Mouse (Mus musculus) ES-E14 (cell line): Measurements from ENCODE around the gene Mcrip1. TPM values are rescaled to one million over a fixed set of nuclear protein-coding genes. Genes with fewer than 3 reads are reported as not detected.

Experiments
- DNase-seq: peaks from one replicate; pipeline ENCODE4 v3.0.0-alpha.2; 2013; ENCODE audit warnings: low read depth, low spot score
- H3K27ac ChIP-seq: 2 replicates; pipeline ENCODE4 v1.5.1; 2012; ENCODE audit warnings: low read depth, mild to moderate bottlenecking, low read length, moderate library complexity, mixed read lengths; ENCODE audit not compliant: poor library complexity, insufficient read depth, severe bottlenecking
- H3K36me3 ChIP-seq: 2 replicates; pipeline ENCODE4 v1.6.1; 2012; ENCODE audit warnings: mild to moderate bottlenecking, low read length, moderate library complexity, mixed read lengths; ENCODE audit not compliant: control insufficient read depth, poor library complexity, insufficient read depth, severe bottlenecking
- H3K4me1 ChIP-seq, 2 experiments: fragments of 150-350 bp in 1 of 2; sonication (generic) in 1 of 2; 2 replicates each; pipeline ENCODE4 v1.6.1; 2012; ENCODE audit warnings: low read length in 2 of 2, mild to moderate bottlenecking in 1 of 2, mixed read lengths in 1 of 2; ENCODE audit not compliant: control insufficient read depth in 2 of 2, insufficient read depth in 2 of 2, poor library complexity in 1 of 2
- H3K4me3 ChIP-seq, 2 experiments: fragments of 150-350 bp in 1 of 2; sonication (generic) in 1 of 2; 2 replicates each; pipeline ENCODE4 v1.5.1; 2012; ENCODE audit warnings: low read length in 2 of 2, low read depth in 1 of 2, mild to moderate bottlenecking in 1 of 2, mixed read lengths in 1 of 2; ENCODE audit not compliant: insufficient read depth in 1 of 2, poor library complexity in 1 of 2, severe bottlenecking in 1 of 2
- H3K9ac ChIP-seq: 2 replicates; pipeline ENCODE4 v1.6.1; 2012; ENCODE audit warnings: low read depth, mild to moderate bottlenecking, low read length, mixed read lengths; ENCODE audit not compliant: poor library complexity, insufficient read depth, severe bottlenecking
- H3K9me3 ChIP-seq: fragments of 150-350 bp; sonication (generic); 2 replicates; pipeline ENCODE4 v1.6.1; 2012; ENCODE audit warnings: low read depth, mild to moderate bottlenecking, low read length; ENCODE audit not compliant: control insufficient read depth, insufficient read depth
- CHD2 ChIP-seq: IDR thresholded peaks from 2 replicates; pipeline ENCODE4 v1.6.1; 2014; ENCODE audit warnings: mild to moderate bottlenecking, low read depth, low read length, inconsistent platforms
- HCFC1 ChIP-seq: IDR thresholded peaks from 2 replicates; pipeline ENCODE4 v1.6.1; 2012; ENCODE audit warnings: low read length, inconsistent platforms, borderline replicate concordance; ENCODE audit not compliant: insufficient read depth
- MAFK ChIP-seq: IDR thresholded peaks from 2 replicates; pipeline ENCODE4 v1.6.1; 2014; ENCODE audit warnings: mild to moderate bottlenecking, low read depth, low read length, inconsistent platforms; ENCODE audit not compliant: insufficient read depth
- ZC3H11A ChIP-seq: IDR thresholded peaks from 2 replicates; pipeline ENCODE4 v1.6.1; 2012; ENCODE audit warnings: low read depth, mild to moderate bottlenecking, inconsistent platforms, low read length, borderline replicate concordance
- ZNF384 ChIP-seq: IDR thresholded peaks from 2 replicates; pipeline ENCODE4 v1.6.1; 2012; ENCODE audit warnings: low read depth, low read length, inconsistent platforms
- in situ Hi-C, 2 experiments: fragments of 600-800 bp; cut with MboI; formaldehyde crosslinking; loops; one replicate each; pipeline ENCODE4 v1.15.1; 2025; ENCODE audit warnings: low sequenced_read_pairs in 2 of 2, inconsistent platforms in 1 of 2; ENCODE audit not compliant: unreplicated experiment in 2 of 2
- total RNA-seq: library from RNA; depleted of rRNA; stranded (reverse); fragments of 300-350 nt; gene quantifications from 2 replicates; pipeline ENCODE4 v1.2.3, GENCODE M21; 2012

Mcrip1 gene
- total RNA-seq, 1 experiment, result 18.9 TPM

DNA sequence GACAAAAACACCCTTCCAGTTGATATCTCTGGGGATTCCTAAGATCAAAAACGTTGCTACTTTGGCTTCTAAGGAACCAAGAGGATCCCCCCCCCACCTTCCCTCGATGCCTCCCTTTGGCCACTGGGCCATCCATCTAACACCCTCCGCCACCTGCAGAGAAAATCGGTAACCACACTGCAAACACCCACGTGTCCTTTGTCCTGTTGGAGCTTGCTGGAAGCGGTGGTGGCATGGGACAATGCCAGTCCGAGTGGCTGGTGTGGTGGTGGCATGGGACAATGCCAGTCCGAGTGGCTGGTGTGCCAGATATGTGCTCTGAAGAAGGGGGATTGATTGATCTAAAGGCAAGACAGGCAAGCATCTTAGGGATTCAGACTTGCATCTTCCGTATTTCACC lies 17.9 kb downstream of the Mcrip1 start:
- Histone ChIP-seq H3K9me3 (no peaks in the 10 kb centered on the region), H3K4me1 (peaks cover 0 to 2% of the 10 kb centered on the region in 2 experiments; a peak in 1 of 4 replicates), H3K4me3 (no peak overlapping the region), H3K27ac (no peak overlapping the region), H3K36me3 (no peaks in the 10 kb centered on the region), H3K9ac (no peak overlapping the region)
- TF ChIP-seq ZNF384, result no peak
- TF ChIP-seq HCFC1, result no peak
- TF ChIP-seq ZC3H11A, result no peak
- no peak for TF ChIP-seq MAFK
- no peak for TF ChIP-seq CHD2
- in situ Hi-C loops, result no loop called here
- no peak for DNase-seq

DNA sequence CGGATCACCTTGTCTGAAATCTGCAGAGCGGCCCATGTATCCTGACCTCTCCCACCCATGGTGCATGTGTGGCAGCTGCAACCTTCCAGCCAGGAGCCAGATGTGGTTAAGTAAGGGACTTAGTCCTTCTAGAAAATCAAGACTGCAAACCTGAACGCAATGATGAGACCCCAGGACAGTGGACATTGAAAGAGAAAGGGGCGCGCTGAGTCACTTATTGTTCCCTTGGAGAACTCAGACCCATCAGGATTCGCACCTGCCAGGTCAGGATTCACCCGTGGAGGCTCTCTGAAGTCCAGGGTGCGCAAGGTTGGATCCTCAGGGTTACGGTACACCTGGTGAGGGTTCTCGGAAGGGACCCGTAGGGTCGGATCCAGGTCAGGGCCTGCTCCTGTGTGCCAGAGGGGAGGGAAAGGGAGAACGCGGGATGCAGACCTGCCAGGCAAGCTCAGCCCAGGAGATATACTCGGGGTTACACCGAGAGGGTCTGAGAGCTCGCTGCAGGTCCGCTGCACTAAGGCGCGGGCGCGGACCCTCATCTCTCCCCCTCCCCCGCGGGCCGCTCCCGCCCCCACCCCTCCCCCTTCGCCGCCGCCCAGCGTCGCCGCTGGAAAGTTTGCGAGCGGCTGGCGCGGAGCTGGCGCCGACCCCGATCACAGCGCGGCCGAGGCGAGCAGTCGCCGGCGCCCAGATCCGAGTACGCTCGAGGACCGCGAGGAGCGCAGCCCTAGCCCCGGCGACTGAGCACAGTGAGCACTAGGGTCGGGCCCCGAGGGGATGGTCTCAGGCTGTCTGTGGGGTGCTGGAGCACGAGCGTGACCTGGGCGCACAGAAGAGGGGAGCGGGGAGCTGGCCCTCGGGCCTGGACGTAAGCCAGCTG lies 19.2 kb downstream of the Mcrip1 start, which contains the start of gene Gcgr:
Gcgr (plus strand) TSS at position 615 of the 880 bp plus-strand sequence.
- Histone ChIP-seq H3K4me3 (peak within 1 kb of the TSS; percentile 71 to 79), H3K4me1 (peaks cover 0 to 2% of the 10 kb centered on the region in 2 experiments; a peak in 1 of 4 replicates), H3K36me3 (no peaks in the 10 kb centered on the region), H3K27ac (no peak within 1 kb of the TSS), H3K9me3 (no peaks in the 10 kb centered on the region), H3K9ac (peak within 1 kb of the TSS; percentile 62)
- no peak for DNase-seq
- in situ Hi-C loops, result no loop called here
- TF ChIP-seq ZNF384 (no peak), CHD2 (no peak), HCFC1 (no peak), ZC3H11A (no peak), MAFK (no peak)

DNA sequence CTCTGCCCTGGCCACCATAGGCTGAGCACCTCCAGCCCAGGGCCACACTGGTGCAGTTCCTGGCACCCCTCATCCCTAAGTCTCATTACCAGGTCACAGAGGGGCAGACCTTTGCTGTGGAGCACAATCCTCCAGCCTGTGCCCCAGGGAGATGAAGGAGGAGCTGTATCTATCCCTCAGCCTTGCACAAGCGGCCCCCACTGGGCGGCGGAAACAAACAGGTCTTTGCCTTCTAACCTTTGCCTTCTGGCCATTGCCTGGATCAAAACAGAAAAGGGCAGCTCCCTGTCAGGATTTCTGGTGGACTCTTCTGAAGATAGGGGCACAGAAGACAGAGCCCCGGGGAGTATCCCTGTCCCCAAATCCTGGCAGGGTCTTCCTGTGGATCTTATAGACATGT lies 20.6 kb downstream of the Mcrip1 start:
- Histone ChIP-seq H3K36me3 (no peaks in the 10 kb centered on the region), H3K27ac (no peak overlapping the region), H3K9me3 (no peaks in the 10 kb centered on the region), H3K4me3 (no peak overlapping the region), H3K4me1 (peaks cover 0 to 2% of the 10 kb centered on the region in 2 experiments; a peak in 1 of 4 replicates), H3K9ac (no peak overlapping the region)
- TF ChIP-seq MAFK (no peak), ZNF384 (no peak), ZC3H11A (no peak), HCFC1 (no peak), CHD2 (no peak)
- in situ Hi-C loops, result no loop called here
- DNase-seq, result no peak

DNA sequence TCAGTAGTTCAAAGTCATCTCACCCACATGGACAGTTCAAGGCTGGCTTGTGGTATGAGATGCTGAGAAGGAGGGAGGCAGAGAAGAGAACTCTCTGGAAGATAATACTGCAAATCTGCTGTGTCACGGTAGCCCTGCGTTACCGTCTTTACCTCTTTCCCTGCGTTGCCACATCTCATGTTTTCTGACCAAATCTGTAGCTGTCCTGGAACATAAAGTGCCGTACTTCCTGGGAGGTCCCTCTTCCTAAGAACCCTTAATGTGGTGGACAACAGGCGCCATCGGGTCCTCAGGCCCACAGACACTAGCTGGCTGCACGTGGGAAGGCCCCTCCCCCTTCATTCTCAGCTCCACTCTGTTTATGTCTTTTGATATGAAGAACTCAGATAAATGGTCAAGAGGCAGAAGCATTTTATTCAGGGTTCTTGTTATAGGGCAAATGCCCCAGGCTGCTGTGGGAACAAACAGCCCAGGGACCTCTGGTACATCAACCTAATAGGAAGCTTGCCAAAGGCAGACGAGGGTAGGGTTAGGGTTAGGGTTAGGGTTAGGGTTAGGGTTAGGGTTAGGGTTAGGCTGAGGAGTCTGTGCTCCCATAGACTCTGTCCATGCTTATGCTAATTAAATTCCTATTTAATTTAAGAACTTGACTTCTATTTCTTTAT lies 21.7 kb downstream of the Mcrip1 start:
- no peak for TF ChIP-seq MAFK
- no peak for TF ChIP-seq HCFC1
- TF ChIP-seq ZC3H11A, result no peak
- TF ChIP-seq CHD2, result no peak
- no peak for TF ChIP-seq ZNF384
- in situ Hi-C loops, result no loop called here
- DNase-seq, result no peak
- Histone ChIP-seq H3K36me3 (no peaks in the 10 kb centered on the region), H3K9ac (no peak overlapping the region), H3K9me3 (no peaks in the 10 kb centered on the region), H3K27ac (no peak overlapping the region), H3K4me1 (peaks cover 0 to 2% of the 10 kb centered on the region in 2 experiments; a peak in 1 of 4 replicates), H3K4me3 (no peak overlapping the region)
